Mouse (Mus musculus) heart, postnatal 0 days (tissue): ENCODE results near the gene Man2b1. TPM values are rescaled to one million over a fixed set of nuclear protein-coding genes. Genes with fewer than 3 reads are reported as not detected.
A peak's percentile ranks its signal among the peaks of the same experiment; 100 is the strongest.
"Not testable (repeated sequence)": the region's sequence is repeated elsewhere in the genome, so short reads cannot be mapped to it uniquely, and the experiment has no call there.

Source experiments
- ATAC-seq: fragments of 200-750 bp; cut with Nextera tagmentation; 2 replicates; pipeline ENCODE4 v1.8.0; 2017; ENCODE audit warnings: low read depth, moderate number of reproducible peaks, moderate library complexity; ENCODE audit not compliant: insufficient read depth
- DNase-seq: peaks from one replicate; pipeline ENCODE4 v3.0.0-alpha.2; 2016; ENCODE audit warnings: low spot score
- H3K27ac ChIP-seq: fragments of 300-500 bp; sonication (generic); 2 replicates; pipeline ENCODE4 v1.5.1; 2014; ENCODE audit warnings: low read depth, mild to moderate bottlenecking
- H3K27me3 ChIP-seq: fragments of 300-500 bp; sonication (generic); 2 replicates; pipeline ENCODE4 v1.6.1; 2014; ENCODE audit warnings: low read length, mixed read lengths; ENCODE audit not compliant: control insufficient read depth, insufficient read depth
- H3K36me3 ChIP-seq: fragments of 300-500 bp; sonication (generic); replicated peaks from 2 replicates; pipeline ENCODE4 v1.6.1; 2014; ENCODE audit warnings: low read length, mixed read lengths; ENCODE audit not compliant: control insufficient read depth, insufficient read depth
- H3K4me1 ChIP-seq: fragments of 300-500 bp; sonication (generic); 2 replicates; pipeline ENCODE4 v1.6.1; 2014; ENCODE audit warnings: antibody characterized with exemption; ENCODE audit not compliant: control insufficient read depth, insufficient read depth
- H3K4me2 ChIP-seq: fragments of 300-500 bp; sonication (generic); 2 replicates; pipeline ENCODE4 v1.6.1; 2014; ENCODE audit warnings: low read depth, mild to moderate bottlenecking, low read length, moderate library complexity
- H3K4me3 ChIP-seq: fragments of 300-500 bp; sonication (generic); 2 replicates; pipeline ENCODE4 v1.5.1; 2014; ENCODE audit warnings: low read depth, low read length
- H3K9ac ChIP-seq: fragments of 300-500 bp; sonication (generic); replicated peaks from 2 replicates; pipeline ENCODE4 v1.6.1; 2014; ENCODE audit warnings: low read depth, low read length, mixed read lengths
- H3K9me3 ChIP-seq: fragments of 300-500 bp; sonication (generic); replicated peaks from 2 replicates; pipeline ENCODE4 v1.6.1; 2016; ENCODE audit warnings: low read length; ENCODE audit not compliant: control insufficient read depth
- CTCF ChIP-seq: IDR thresholded peaks from 2 replicates; pipeline ENCODE4 v1.5.1; 2016; ENCODE audit warnings: antibody characterized with exemption, control low read depth, low read depth
- EP300 ChIP-seq: IDR thresholded peaks from 2 replicates; pipeline ENCODE4 v1.6.1; 2016; ENCODE audit warnings: antibody characterized with exemption, low read depth
- WGBS: fragments of 180-500 bp; shearing (Covaris S2); extraction: QIAGEN DNeasy Blood & Tissue Kit; methylation state at CpG from one replicate; pipeline ENCODE4 v1.1.7; 2014; 5-methylcytosine and 5-hydroxymethylcytosine counted together
- polyA plus RNA-seq: library from polyadenylated mRNA; unstranded; fragments of >200 nt; fragmentation: Nextera tagmentation; extraction: Ambion mirVana; gene quantifications from 2 replicates; pipeline ENCODE4 v1.2.1, GENCODE M21; 2015
- total RNA-seq: library from RNA; depleted of rRNA; stranded (reverse); fragments of >200 nt; gene quantifications from 2 replicates; pipeline ENCODE4 v1.2.3, GENCODE M21; 2014; ENCODE audit warnings: low replicate concordance

Gene Man2b1
- total and polyA plus RNA-seq, 2 experiments from 2014 or later = 24.0 to 87.1 TPM

DNA sequence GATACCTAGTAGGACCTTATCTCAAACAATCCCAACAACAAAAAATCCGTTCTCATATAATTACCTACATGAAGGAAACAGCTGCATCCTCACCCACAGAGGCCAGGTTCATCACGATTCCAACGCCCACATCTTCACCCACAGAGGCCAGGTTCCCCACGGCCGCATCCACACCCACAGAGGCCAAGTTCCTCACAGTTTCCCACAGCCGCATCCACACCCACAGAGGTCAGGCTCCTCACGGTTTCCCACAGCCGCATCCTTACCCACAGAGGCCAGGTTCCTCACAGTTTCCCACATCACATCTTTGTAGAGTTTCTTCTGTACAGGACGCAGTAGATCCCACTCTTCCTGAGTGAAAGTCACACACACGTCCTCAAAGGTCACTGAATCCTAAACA lies 30.2 kb downstream of the Man2b1 start:
- H3K27me3 ChIP-seq = no peaks in the 10 kb centered on the region
- H3K36me3 ChIP-seq = peaks cover 26% of the 10 kb centered on the region
- no peaks in the 10 kb centered on the region for H3K4me1 ChIP-seq
- H3K4me3 ChIP-seq = no peak overlapping the region
- no peak overlapping the region for H3K4me2 ChIP-seq
- no peak for ATAC-seq
- no peak for DNase-seq
- no peak overlapping the region for H3K9ac ChIP-seq
- TF ChIP-seq EP300 (no peak), CTCF (no peak)
- no peak overlapping the region for H3K27ac ChIP-seq
- no peaks in the 10 kb centered on the region for H3K9me3 ChIP-seq
- WGBS = 92% methylated on average over 10 of the region's 10 CpGs

DNA sequence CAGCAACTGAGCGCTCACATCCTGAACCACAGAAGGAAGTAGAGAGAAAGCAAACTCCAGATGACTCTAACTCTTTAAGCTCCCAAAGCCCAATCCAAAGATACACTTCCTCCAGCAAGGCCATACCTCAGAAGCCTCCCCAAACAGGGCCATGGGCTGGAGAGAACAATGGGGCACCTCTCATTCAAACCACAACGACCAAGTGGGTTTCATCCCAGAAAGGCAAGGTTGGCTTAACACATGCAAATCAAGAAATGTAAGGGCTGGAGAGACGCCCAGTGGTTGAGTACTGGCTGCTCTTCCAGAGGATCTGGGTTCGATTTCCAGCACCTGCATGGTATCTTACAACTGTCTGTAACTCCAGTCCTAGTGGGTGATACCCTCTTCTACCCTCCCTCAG lies 32.4 kb downstream of the Man2b1 start:
- DNase-seq (no peak), ATAC-seq (no peak)
- Histone ChIP-seq H3K27me3 (no peaks in the 10 kb centered on the region), H3K4me1 (peaks cover 4% of the 10 kb centered on the region; the same call in 1 of the 2 replicates), H3K4me3 (no peak overlapping the region), H3K4me2 (no peak overlapping the region), H3K27ac (no peak overlapping the region), H3K9me3 (no peaks in the 10 kb centered on the region), H3K9ac (no peak overlapping the region), H3K36me3 (peaks cover 15% of the 10 kb centered on the region)
- TF ChIP-seq CTCF (no peak), EP300 (no peak)
- WGBS = 73% methylated on average over 4 of the region's 4 CpGs

DNA sequence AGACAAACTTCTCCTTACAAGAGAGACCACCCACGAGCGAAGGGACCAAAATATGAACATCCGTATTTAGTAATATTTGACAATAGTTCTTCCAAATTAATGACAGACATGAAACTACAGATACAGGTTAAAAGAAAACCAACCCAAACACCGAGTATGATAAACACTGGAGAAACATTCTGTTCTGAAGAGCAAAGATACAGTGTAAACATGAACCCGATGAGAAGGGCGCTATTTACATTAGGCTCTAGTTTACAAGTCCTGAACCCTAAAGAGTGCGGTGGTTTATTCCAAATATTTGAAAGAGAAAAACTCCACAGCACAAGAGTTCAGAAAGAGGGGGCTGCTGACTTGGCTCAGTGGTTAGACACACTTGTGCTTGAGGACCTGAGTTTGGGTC lies 33.9 kb downstream of the Man2b1 start:
- H3K27ac ChIP-seq = no peak overlapping the region

DNA sequence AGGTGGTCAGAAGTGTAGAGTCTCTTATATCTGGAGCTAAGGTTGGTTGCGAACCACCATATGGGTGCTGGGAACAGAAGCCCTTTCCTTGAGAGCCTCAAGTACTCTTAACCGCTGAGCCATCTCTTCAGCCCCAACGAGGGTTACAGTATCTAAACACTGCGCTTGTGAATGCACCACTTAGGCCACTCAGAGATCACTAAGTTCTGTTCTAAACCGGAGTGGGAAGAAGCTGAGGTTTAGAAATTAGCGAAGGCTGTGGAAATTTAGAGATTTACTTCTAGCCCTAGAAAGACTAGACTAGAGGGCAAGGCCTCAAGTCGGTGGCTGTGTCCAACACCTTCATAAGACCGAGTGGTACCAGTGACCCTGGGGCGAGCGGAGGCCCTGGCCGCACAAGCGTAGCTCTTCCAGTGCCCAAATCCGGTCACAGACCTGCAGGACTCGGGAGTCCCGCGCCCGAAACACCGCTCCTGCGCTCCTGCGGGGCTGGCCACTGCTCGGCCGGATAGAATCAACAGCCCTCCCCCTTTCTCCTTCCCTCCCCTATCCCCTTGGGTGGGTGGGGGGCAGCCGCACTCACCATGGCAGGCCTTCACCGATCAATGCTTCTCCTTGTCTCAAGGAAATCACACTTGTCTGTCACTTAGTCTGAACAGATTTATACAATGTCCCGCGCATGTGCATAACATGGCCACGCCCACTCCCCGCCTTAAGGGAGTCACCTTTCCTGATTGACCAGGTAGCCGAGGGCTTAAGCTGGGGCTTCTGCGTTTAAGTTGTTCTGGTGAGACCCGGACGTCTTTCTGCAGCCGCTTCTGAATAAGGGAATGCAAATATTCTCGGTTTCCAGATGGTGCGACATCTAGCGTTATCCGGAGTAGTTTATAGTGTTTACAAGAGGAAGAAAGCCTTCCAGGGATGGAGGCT lies 36.2 kb downstream of the Man2b1 start:
- peak; percentile 68 for DNase-seq
- H3K4me3 ChIP-seq = peak overlapping the region; percentile 74
- H3K4me2 ChIP-seq = peak overlapping the region; percentile 90
- no peaks in the 10 kb centered on the region for H3K36me3 ChIP-seq
- H3K9ac ChIP-seq = peak overlapping the region; percentile 79
- no peaks in the 10 kb centered on the region for H3K27me3 ChIP-seq
- H3K27ac ChIP-seq = peak overlapping the region; percentile 54
- TF ChIP-seq EP300 = no peak
- peak; percentile 29; the same call in 1 of the 2 replicates for TF ChIP-seq CTCF
- 8% methylated on average over 37 of the region's 37 CpGs for WGBS
- peaks cover 4% of the 10 kb centered on the region; the same call in 1 of the 2 replicates for H3K4me1 ChIP-seq
- H3K9me3 ChIP-seq = no peaks in the 10 kb centered on the region
- ATAC-seq = peak; percentile 79

More for the DNA sequence above, 33.9 kb downstream of the Man2b1 start:
- Histone ChIP-seq H3K4me3 (no peak overlapping the region), H3K9ac (no peak overlapping the region), H3K9me3 (no peaks in the 10 kb centered on the region), H3K4me2 (no peak overlapping the region), H3K36me3 (0 out of 2 replicates have a peak, but pooled peaks cover under 1% of the 10 kb centered on the region), H3K4me1 (peaks cover 4% of the 10 kb centered on the region; the same call in 1 of the 2 replicates), H3K27me3 (no peaks in the 10 kb centered on the region)
- ATAC-seq = no peak
- no peak for DNase-seq
- TF ChIP-seq EP300 (no peak), CTCF (no peak)
- WGBS = 89% methylated on average over 7 of the region's 7 CpGs

DNA sequence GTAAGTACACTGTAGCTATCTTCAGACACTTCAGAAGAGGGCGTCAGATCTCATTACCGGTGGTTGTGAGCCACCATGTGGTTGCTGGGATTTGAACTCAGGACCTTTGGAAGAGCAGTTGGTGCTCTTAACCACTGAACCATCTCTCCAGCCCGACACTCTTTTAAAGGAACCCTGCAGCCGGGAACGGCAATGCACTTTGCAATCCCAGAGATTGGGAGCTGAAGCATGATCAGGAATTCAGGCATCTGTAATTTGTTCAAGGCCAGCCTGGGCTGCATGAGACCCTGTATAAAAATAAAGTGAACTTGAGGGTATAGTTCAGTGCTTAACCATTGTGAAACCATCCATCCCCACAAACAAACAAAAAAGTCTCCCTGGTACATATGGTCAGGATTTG lies 37.2 kb downstream of the Man2b1 start:
- ATAC-seq, H3K36me3 ChIP-seq, H3K9me3 ChIP-seq, H3K9ac ChIP-seq, H3K4me3 ChIP-seq, H3K27ac ChIP-seq, DNase-seq, H3K27me3 ChIP-seq, H3K4me1 ChIP-seq, H3K4me2 ChIP-seq: not testable (repeated sequence)
- WGBS = 81% methylated on average over 5 of the region's 5 CpGs

DNA sequence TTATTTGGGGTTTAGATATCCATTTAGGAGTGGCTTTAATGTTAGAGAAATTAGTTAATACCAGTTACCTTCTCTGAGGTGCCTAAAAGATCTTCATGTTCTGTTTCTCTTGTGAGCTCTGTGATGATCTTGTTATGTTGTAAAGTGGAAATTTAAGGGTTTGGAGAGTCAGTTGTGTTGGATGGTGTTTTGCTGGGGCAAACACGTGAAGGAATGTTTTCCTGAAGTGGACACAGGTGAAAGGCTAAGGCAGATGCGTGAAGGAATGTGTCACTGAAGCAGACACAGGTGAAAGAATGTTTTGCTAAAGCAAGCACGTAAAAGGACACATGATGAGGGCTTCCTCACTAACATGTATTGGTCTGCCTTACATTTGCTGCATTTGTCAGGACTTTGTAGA lies 39.9 kb downstream of the Man2b1 start, which contains the start of gene Zfp791:
Gene Zfp791 (minus strand): TSS at position 101 of the 400 bp plus-strand sequence.
- WGBS = 64% methylated on average over 3 of the region's 3 CpGs
- no peak within 1 kb of the TSS for H3K4me2 ChIP-seq
- H3K4me1 ChIP-seq = peaks cover 4% of the 10 kb centered on the region; the same call in 1 of the 2 replicates
- H3K27ac ChIP-seq = no peak within 1 kb of the TSS
- no peak within 1 kb of the TSS for H3K4me3 ChIP-seq
- H3K9me3 ChIP-seq = no peaks in the 10 kb centered on the region
- no peak for TF ChIP-seq EP300
- TF ChIP-seq CTCF = no peak
- DNase-seq (no peak), ATAC-seq (no peak)
- H3K36me3 ChIP-seq = no peaks in the 10 kb centered on the region
- no peak within 1 kb of the TSS for H3K9ac ChIP-seq
- no peaks in the 10 kb centered on the region for H3K27me3 ChIP-seq
